Mouse (Mus musculus) limb, embryonic 12.5 days (tissue): Measurements from ENCODE around the gene Mettl5. TPM values are rescaled to one million over a fixed set of nuclear protein-coding genes. Genes with fewer than 3 reads are reported as not detected.
A peak's percentile ranks its signal among the peaks of the same experiment; 100 is the strongest.

Experiments used
- ATAC-seq: fragments of 200-750 bp; cut with Nextera tagmentation; 2 replicates; pipeline ENCODE4 v1.8.0; 2017; ENCODE audit warnings: low read depth, moderate TSS enrichment; ENCODE audit not compliant: insufficient number of reproducible peaks, insufficient read depth, low FRiP score, low TSS enrichment
- H3K27ac ChIP-seq: fragments of 300-500 bp; sonication (generic); 2 replicates; pipeline ENCODE4 v1.5.1; 2016; ENCODE audit warnings: mild to moderate bottlenecking, moderate library complexity
- H3K27me3 ChIP-seq: fragments of 300-500 bp; sonication (generic); 2 replicates; pipeline ENCODE4 v1.6.1; 2016; ENCODE audit warnings: mild to moderate bottlenecking, moderate library complexity
- H3K36me3 ChIP-seq: fragments of 300-500 bp; sonication (generic); 2 replicates; pipeline ENCODE4 v1.6.1; 2016; ENCODE audit warnings: mild to moderate bottlenecking, moderate library complexity
- H3K4me1 ChIP-seq: fragments of 300-500 bp; sonication (generic); replicated peaks from 2 replicates; pipeline ENCODE4 v1.6.1; 2016
- H3K4me2 ChIP-seq: fragments of 300-500 bp; sonication (generic); 2 replicates; pipeline ENCODE4 v1.6.1; 2016; ENCODE audit warnings: mild to moderate bottlenecking, moderate library complexity
- H3K4me3 ChIP-seq: fragments of 300-500 bp; sonication (generic); replicated peaks from 2 replicates; pipeline ENCODE4 v1.5.1; 2016; ENCODE audit warnings: mild to moderate bottlenecking
- H3K9ac ChIP-seq: fragments of 300-500 bp; sonication (generic); replicated peaks from 2 replicates; pipeline ENCODE4 v1.6.1; 2016; ENCODE audit warnings: mild to moderate bottlenecking, moderate library complexity
- H3K9me3 ChIP-seq: fragments of 300-500 bp; sonication (generic); 2 replicates; pipeline ENCODE4 v1.6.1; 2016; ENCODE audit warnings: mild to moderate bottlenecking, moderate library complexity
- WGBS: fragments of 180-500 bp; shearing (Covaris S2); methylation state at CpG from one replicate; pipeline ENCODE4 v1.1.7; 2016; 5-methylcytosine and 5-hydroxymethylcytosine counted together
- polyA plus RNA-seq: library from polyadenylated mRNA; unstranded; fragments of >200 nt; fragmentation: Nextera tagmentation; extraction: Ambion mirVana; gene quantifications from 2 replicates; pipeline ENCODE4 v1.2.1, GENCODE M21; 2016

The Mettl5 gene
- polyA plus RNA-seq, 1 experiment from 2014 or later, result 40.3 TPM

DNA sequence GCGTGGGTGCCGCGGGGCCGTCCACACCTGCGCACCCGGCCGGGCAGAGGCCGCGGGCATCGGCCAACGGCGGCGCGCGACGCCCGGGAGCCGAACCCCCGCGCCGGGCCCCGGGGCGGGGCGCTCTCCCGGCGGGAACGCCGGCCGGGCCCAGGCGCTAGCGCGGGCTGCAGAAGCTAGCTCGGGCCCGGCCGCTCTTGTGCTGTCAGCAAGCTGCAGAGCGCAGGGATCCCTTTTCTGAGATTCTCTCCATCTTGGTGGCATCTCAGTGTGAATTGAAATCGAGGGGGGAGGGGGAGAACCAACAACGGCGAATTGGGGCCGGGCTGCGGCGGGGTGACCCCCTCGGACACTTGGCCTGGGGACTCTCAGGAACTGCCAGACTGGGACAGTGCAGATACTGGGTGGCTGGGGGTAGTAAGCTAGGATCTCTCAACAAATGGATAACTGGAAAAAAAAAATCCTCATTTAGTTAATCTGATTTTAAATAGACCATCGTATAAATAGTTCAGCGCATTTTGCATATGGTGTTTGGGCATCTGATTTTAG, 62.2 kb downstream of the Mettl5 start:
- ATAC-seq, result peak; percentile 64

DNA sequence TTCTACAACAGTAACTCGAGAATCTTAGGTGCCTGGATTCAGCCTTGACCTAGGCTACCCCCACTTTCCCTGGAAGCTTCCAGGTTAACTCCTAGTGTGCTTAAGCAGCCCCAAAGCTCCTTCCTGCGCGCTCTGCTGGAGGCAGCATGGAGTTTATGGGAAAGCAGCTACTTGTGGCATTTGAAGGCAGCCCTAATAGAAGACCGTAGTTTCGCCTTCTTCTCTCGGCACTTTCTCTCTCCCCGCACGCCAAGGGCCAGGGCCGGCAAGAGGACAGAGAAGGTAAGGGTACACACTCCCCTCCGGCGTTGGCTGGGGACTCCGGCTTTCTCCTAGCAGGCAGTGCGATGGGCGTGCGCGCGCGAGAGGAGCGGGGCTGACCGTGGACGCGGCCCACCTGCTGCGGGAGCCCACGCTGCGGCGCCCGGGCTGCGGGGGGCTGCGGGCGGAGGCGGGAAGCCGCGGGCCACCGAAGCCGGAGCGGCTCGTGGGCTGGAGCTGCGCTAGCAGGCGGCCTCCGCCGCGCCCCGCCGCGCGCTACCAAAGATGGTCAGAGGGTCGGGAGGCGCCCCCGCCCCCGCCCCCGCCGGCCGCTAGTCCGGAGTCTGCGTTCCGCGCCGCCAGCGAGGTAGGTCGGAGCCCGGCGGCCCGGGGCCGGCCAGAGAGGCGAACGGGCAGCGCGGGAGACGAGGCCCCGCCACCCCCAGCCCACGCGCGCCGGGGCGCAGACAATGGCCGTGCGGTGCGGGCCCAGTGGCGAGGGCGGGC, 62.9 kb downstream of the Mettl5 start:
- peak overlapping the region; percentile 98 for H3K9ac ChIP-seq
- whole genome bisulfite sequencing, result under 1% methylated on average over 76 of the region's 80 CpGs
- H3K4me2 ChIP-seq, result peak overlapping the region; percentile 71
- H3K27ac ChIP-seq, result peak overlapping the region; percentile 98
- H3K36me3 ChIP-seq, result peaks cover 18% of the 10 kb centered on the region; the same call in 1 of the 2 replicates
- ATAC-seq, result peak; percentile 56
- H3K27me3 ChIP-seq, result no peaks in the 10 kb centered on the region
- peak overlapping the region; percentile 90 for H3K4me3 ChIP-seq
- peaks cover 10% of the 10 kb centered on the region for H3K4me1 ChIP-seq
- no peaks in the 10 kb centered on the region for H3K9me3 ChIP-seq

More for the DNA sequence above, 62.2 kb downstream of the Mettl5 start:
- 2% methylated on average over 45 of the region's 45 CpGs for WGBS
- Histone ChIP-seq H3K4me2 (peak overlapping the region; percentile 71), H3K9me3 (no peaks in the 10 kb centered on the region), H3K36me3 (peaks cover 22% of the 10 kb centered on the region; the same call in 1 of the 2 replicates), H3K27me3 (no peaks in the 10 kb centered on the region), H3K27ac (peak overlapping the region; percentile 98), H3K4me3 (peak overlapping the region; percentile 90), H3K4me1 (peaks cover 10% of the 10 kb centered on the region), H3K9ac (peak overlapping the region; percentile 98)

DNA sequence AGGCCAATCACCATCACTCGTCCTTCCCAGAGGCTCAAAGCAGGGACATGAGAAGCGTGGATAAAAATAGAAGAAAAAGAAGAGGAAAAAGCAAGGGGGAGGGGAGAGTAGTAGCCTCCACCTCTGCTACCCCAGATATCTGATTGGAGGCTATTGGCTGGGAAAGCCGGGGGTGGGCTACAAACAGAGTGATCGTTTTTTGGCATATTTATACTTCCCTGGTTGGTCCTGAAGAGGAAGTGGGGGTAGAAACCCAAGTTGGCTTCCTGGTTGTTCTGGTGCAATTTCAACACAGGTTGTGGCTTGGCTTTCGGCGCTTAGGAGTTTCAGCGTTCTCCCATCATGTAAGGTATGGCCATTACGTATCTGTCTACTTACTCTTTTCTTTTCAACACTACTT, 63.7 kb downstream of the Mettl5 start, which contains the start of gene Klhl23:
Gene Klhl23 (plus strand): TSS at position 234 of the 400 bp plus-strand sequence.
- H3K4me2 ChIP-seq, result peak within 1 kb of the TSS; percentile 71
- ATAC-seq, result no peak
- WGBS, result 13% methylated on average over 8 of the region's 8 CpGs

More for the DNA sequence above, 63.7 kb downstream of the Mettl5 start, which contains the start of gene Klhl23:
- H3K27me3 ChIP-seq, result no peaks in the 10 kb centered on the region
- H3K4me3 ChIP-seq, result peak within 1 kb of the TSS; percentile 90
- H3K9me3 ChIP-seq, result no peaks in the 10 kb centered on the region
- H3K9ac ChIP-seq, result peak within 1 kb of the TSS; percentile 98
- peaks cover 16% of the 10 kb centered on the region; the same call in 1 of the 2 replicates for H3K36me3 ChIP-seq
- peak within 1 kb of the TSS; percentile 98 for H3K27ac ChIP-seq
- peaks cover 10% of the 10 kb centered on the region for H3K4me1 ChIP-seq

Other genes with a start within 250 kb of the Mettl5 start
- gene Bbs5, start 238.4 kb downstream of the Mettl5 start, polyA plus RNA-seq, result 22.4 and 25.6 TPM in 2 replicates
- 13.9 and 14.7 TPM in 2 replicates for gene Klhl41, start 215.5 kb downstream of the Mettl5 start, polyA plus RNA-seq
- gene Fastkd1, start 172.1 kb downstream of the Mettl5 start, polyA plus RNA-seq, result 12.1 and 14.5 TPM in 2 replicates
- 168 and 176 TPM in 2 replicates for gene Ppig, start 163.1 kb downstream of the Mettl5 start, polyA plus RNA-seq
- gene Ccdc173, start 96.0 kb downstream of the Mettl5 start, polyA plus RNA-seq, result 2.7 and 3.0 TPM in 2 replicates
- gene Phospho2, start 96.0 kb downstream of the Mettl5 start, polyA plus RNA-seq, result 28.3 and 28.4 TPM in 2 replicates
- gene Klhl23, start 63.7 kb downstream of the Mettl5 start, polyA plus RNA-seq, result 35.6 and 37.5 TPM in 2 replicates
- gene Ssb, start 24.1 kb downstream of the Mettl5 start, polyA plus RNA-seq, result 365 and 413 TPM in 2 replicates
- 15.8 and 19.1 TPM in 2 replicates for gene Ubr3, start 11.6 kb upstream of the Mettl5 start, polyA plus RNA-seq
- not detected in 2 replicates for gene Myo3b, start 153.5 kb upstream of the Mettl5 start, polyA plus RNA-seq